Mouse (Mus musculus) MEL (cell line): ENCODE measurements at regions not wholly inside any gene's neighbourhood (a gene's known extent, or its start where the extent isn't known, plus 50 kb on each side); places are given as distances from the start of the nearest gene placed in this dataset.

Experiments
- DNase-seq: peaks from one replicate; pipeline ENCODE4 v3.0.0; 2011; ENCODE audit warnings: low read depth, low spot score
- H3K27ac ChIP-seq: 2 replicates; pipeline ENCODE4 v1.5.1; 2012; ENCODE audit warnings: low read depth, mild to moderate bottlenecking, control low read depth, low read length, moderate library complexity; ENCODE audit not compliant: control insufficient read depth
- H3K27me3 ChIP-seq, 2 experiments: fragments of 150-350 bp in 1 of 2; sonication (generic) in 1 of 2; 2 replicates each; pipeline ENCODE4 v1.6.1; 2012; ENCODE audit warnings: low read length in 2 of 2, mild to moderate bottlenecking in 2 of 2, improper control_type of control experiment in 1 of 2, moderate library complexity in 1 of 2; ENCODE audit not compliant: insufficient read depth in 2 of 2, control insufficient read depth in 1 of 2
- H3K36me3 ChIP-seq, 2 experiments: 2 replicates each; pipeline ENCODE4 v1.6.1; 2012 to 2014; ENCODE audit warnings: low read length in 2 of 2, improper control_type of control experiment in 1 of 2, inconsistent platforms in 1 of 2, mild to moderate bottlenecking in 1 of 2; ENCODE audit not compliant: insufficient read depth in 2 of 2, control insufficient read depth in 1 of 2
- H3K4me1 ChIP-seq, 2 experiments: fragments of 150-350 bp in 1 of 2; sonication (generic) in 1 of 2; 2 replicates each; pipeline ENCODE4 v1.6.1; 2012; ENCODE audit warnings: low read length in 2 of 2, improper control_type of control experiment in 1 of 2, mild to moderate bottlenecking in 1 of 2; ENCODE audit not compliant: insufficient read depth in 2 of 2, control insufficient read depth in 1 of 2
- H3K4me3 ChIP-seq, 2 experiments: fragments of 150-350 bp in 1 of 2; sonication (generic) in 1 of 2; 2 replicates each; pipeline ENCODE4 v1.5.1; 2012; ENCODE audit warnings: low read depth in 2 of 2, low read length in 2 of 2, mild to moderate bottlenecking in 2 of 2, moderate library complexity in 2 of 2, control low read depth in 1 of 2, improper control_type of control experiment in 1 of 2; ENCODE audit not compliant: control insufficient read depth in 1 of 2, insufficient read depth in 1 of 2
- H3K79me2 ChIP-seq: 2 replicates; pipeline ENCODE4 v1.6.1; 2012; ENCODE audit warnings: mild to moderate bottlenecking, low read length, moderate library complexity; ENCODE audit not compliant: control insufficient read depth, poor library complexity, insufficient read depth
- H3K9ac ChIP-seq: 2 replicates; pipeline ENCODE4 v1.6.1; 2012; ENCODE audit warnings: low read depth, mild to moderate bottlenecking, control low read depth, low read length, moderate library complexity; ENCODE audit not compliant: control insufficient read depth, poor library complexity, severe bottlenecking
- H3K9me3 ChIP-seq: fragments of 150-350 bp; sonication (generic); replicated peaks from 2 replicates; pipeline ENCODE4 v1.6.1; 2012; ENCODE audit warnings: mild to moderate bottlenecking, low read length, improper control_type of control experiment, moderate library complexity; ENCODE audit not compliant: insufficient read depth
- BHLHE40 ChIP-seq: IDR thresholded peaks from 2 replicates; pipeline ENCODE4 v1.6.1; 2012; ENCODE audit warnings: low read depth, mild to moderate bottlenecking, inconsistent platforms, low read length, improper control_type of control experiment, borderline replicate concordance
- CHD2 ChIP-seq: IDR thresholded peaks from 2 replicates; pipeline ENCODE4 v1.6.1; 2011; ENCODE audit warnings: low read length, improper control_type of control experiment
- CTCF ChIP-seq, 3 experiments: IDR thresholded peaks in 2 of 3; conservative IDR thresholded peaks in 1 of 3; 2 replicates each; pipeline ENCODE4 v1.5.1; 2011 to 2012; ENCODE audit warnings: low read length in 3 of 3, low read depth in 2 of 3, mild to moderate bottlenecking in 2 of 3, improper control_type of control experiment in 1 of 3, inconsistent platforms in 1 of 3, mixed read lengths in 1 of 3, moderate library complexity in 1 of 3; ENCODE audit not compliant: control insufficient read depth in 1 of 3, insufficient read depth in 1 of 3, poor library complexity in 1 of 3, severe bottlenecking in 1 of 3
- ELF1 ChIP-seq: IDR thresholded peaks from 2 replicates; pipeline ENCODE4 v1.6.1; 2014; ENCODE audit warnings: low read depth, mild to moderate bottlenecking, inconsistent platforms, low read length, improper control_type of control experiment, moderate library complexity
- EP300 ChIP-seq, 2 experiments: IDR thresholded peaks; 2 replicates each; pipeline ENCODE4 v1.6.1; 2011; ENCODE audit warnings: improper control_type of control experiment in 2 of 2, low read length in 2 of 2, low read depth in 1 of 2, mild to moderate bottlenecking in 1 of 2
- JUND ChIP-seq: IDR thresholded peaks from 2 replicates; pipeline ENCODE4 v1.6.1; 2011; ENCODE audit warnings: low read depth, mild to moderate bottlenecking, improper control_type of control experiment, low read length
- MAFK ChIP-seq: IDR thresholded peaks from 2 replicates; pipeline ENCODE4 v1.6.1; 2011; ENCODE audit warnings: low read depth, mild to moderate bottlenecking, low read length, improper control_type of control experiment, borderline replicate concordance
- MYC ChIP-seq: IDR thresholded peaks from 2 replicates; pipeline ENCODE4 v1.6.1; 2011; ENCODE audit warnings: low read depth, mild to moderate bottlenecking, low read length, improper control_type of control experiment, moderate library complexity
- NELFE ChIP-seq: IDR thresholded peaks from 2 replicates; pipeline ENCODE4 v1.6.1; 2011; ENCODE audit warnings: low read depth, low read length, improper control_type of control experiment
- POLR2A ChIP-seq, 2 experiments: IDR thresholded peaks; 2 replicates each; pipeline ENCODE4 v1.6.1; 2011 to 2012; ENCODE audit warnings: low read length in 2 of 2, mild to moderate bottlenecking in 2 of 2, control low read depth in 1 of 2, improper control_type of control experiment in 1 of 2, low read depth in 1 of 2, moderate library complexity in 1 of 2; ENCODE audit not compliant: control insufficient read depth in 1 of 2, insufficient read depth in 1 of 2, poor library complexity in 1 of 2
- POLR2AphosphoS2 ChIP-seq: IDR thresholded peaks from 2 replicates; pipeline ENCODE4 v1.6.1; 2011; ENCODE audit warnings: low read length, improper control_type of control experiment
- SIN3A ChIP-seq: IDR thresholded peaks from 2 replicates; pipeline ENCODE4 v1.6.1; 2012; ENCODE audit warnings: low read length, improper control_type of control experiment, inconsistent platforms
- TBP ChIP-seq: IDR thresholded peaks from 2 replicates; pipeline ENCODE4 v1.8.0; 2011; ENCODE audit warnings: low read depth, low read length, improper control_type of control experiment
- UBTF ChIP-seq: IDR thresholded peaks from 2 replicates; pipeline ENCODE4 v1.6.1; 2012; ENCODE audit warnings: low read depth, mild to moderate bottlenecking, inconsistent platforms, low read length, improper control_type of control experiment, moderate library complexity, borderline replicate concordance; ENCODE audit not compliant: insufficient read depth
- USF2 ChIP-seq, 2 experiments: IDR thresholded peaks; 2 replicates each; pipeline ENCODE4 v1.6.1; 2011 to 2012; ENCODE audit warnings: improper control_type of control experiment in 2 of 2, low read length in 2 of 2, borderline replicate concordance in 1 of 2, inconsistent platforms in 1 of 2, low read depth in 1 of 2, mild to moderate bottlenecking in 1 of 2; ENCODE audit not compliant: insufficient read depth in 1 of 2
- ZKSCAN1 ChIP-seq: IDR thresholded peaks from 2 replicates; pipeline ENCODE4 v1.6.1; 2012; ENCODE audit warnings: low read depth, mild to moderate bottlenecking, inconsistent platforms, low read length, improper control_type of control experiment, moderate library complexity

- H3K4me3 ChIP-seq, result no peak overlapping the region
- H3K79me2 ChIP-seq, result no peaks in the 10 kb centered on the region
- H3K27me3 ChIP-seq, result no peaks in the 10 kb centered on the region
- H3K4me1 ChIP-seq, result no peaks in the 10 kb centered on the region
- no peak for TF ChIP-seq USF2 (IDR thresholded peaks at IDR 0.05; ENCODE audit: borderline replicate concordance in 1 of 2, insufficient read depth in 1 of 2, low read depth in 1 of 2, low read length in 2 of 2)
- no peak for TF ChIP-seq ELF1
- TF ChIP-seq CHD2, result no peak
- no peak for TF ChIP-seq SIN3A
- no peak for TF ChIP-seq NELFE
- TF ChIP-seq, all 39 proteins: peak for 0
- no peak overlapping the region for H3K9ac ChIP-seq
- H3K27ac ChIP-seq, result no peak overlapping the region
- no peaks in the 10 kb centered on the region for H3K9me3 ChIP-seq
- no peaks in the 10 kb centered on the region for H3K36me3 ChIP-seq
- no peak for DNase-seq
These were observed 518.9 kb upstream of the Alcam start for GRCm38 (mm10) chr16:52972811-52973210.

GRCm38 (mm10) chr16:52947679-52948078 is 493.8 kb upstream of the Alcam start:
- Histone ChIP-seq H3K79me2 (no peaks in the 10 kb centered on the region), H3K27ac (no peak overlapping the region), H3K9me3 (no peaks in the 10 kb centered on the region), H3K27me3 (no peaks in the 10 kb centered on the region), H3K4me1 (no peaks in the 10 kb centered on the region), H3K4me3 (no peak overlapping the region), H3K36me3 (no peaks in the 10 kb centered on the region), H3K9ac (no peak overlapping the region)
- DNase-seq, result no peak
- TF ChIP-seq MAFK (no peak), MYC (no peak), TBP (no peak), UBTF (no peak), POLR2A (IDR thresholded peaks at IDR 0.05; ENCODE audit: control insufficient read depth in 1 of 2, insufficient read depth in 1 of 2, low read depth in 1 of 2, low read length in 2 of 2, poor library complexity in 1 of 2) (no peak), EP300 (IDR thresholded peaks at IDR 0.05; ENCODE audit: low read depth in 1 of 2, low read length in 2 of 2) (no peak)

- no peaks in the 10 kb centered on the region for H3K79me2 ChIP-seq
- TF ChIP-seq ELF1 (no peak), BHLHE40 (no peak), CHD2 (no peak), ZKSCAN1 (no peak), CTCF (IDR thresholded peaks at IDR 0.05 in 2 of 3, conservative IDR thresholded peaks at IDR 0.05 in 1 of 3; ENCODE audit: control insufficient read depth in 1 of 3, insufficient read depth in 1 of 3, low read depth in 2 of 3, low read length in 3 of 3, poor library complexity in 1 of 3, severe bottlenecking in 1 of 3) (no peak), POLR2AphosphoS2 (no peak), JUND (no peak), USF2 (IDR thresholded peaks at IDR 0.05; ENCODE audit: borderline replicate concordance in 1 of 2, insufficient read depth in 1 of 2, low read depth in 1 of 2, low read length in 2 of 2) (no peak)
- H3K36me3 ChIP-seq, result no peaks in the 10 kb centered on the region
- no peaks in the 10 kb centered on the region for H3K27me3 ChIP-seq
- H3K9me3 ChIP-seq, result no peaks in the 10 kb centered on the region
- no peak overlapping the region for H3K9ac ChIP-seq
- no peak for DNase-seq
- no peak overlapping the region for H3K4me3 ChIP-seq
- no peaks in the 10 kb centered on the region for H3K4me1 ChIP-seq
- H3K27ac ChIP-seq, result no peak overlapping the region
These were observed 480.9 kb upstream of the Alcam start for GRCm38 (mm10) chr16:52934749-52935148.
